Mouse (Mus musculus) myocyte (in vitro differentiated cells): ENCODE data around the gene Csrp2. TPM values are rescaled to one million over a fixed set of nuclear protein-coding genes. Genes with fewer than 3 reads are reported as not detected.

ENCODE experiments used
- H3K27me3 ChIP-seq: one replicate; pipeline ENCODE4 v1.6.1; 2011; ENCODE audit not compliant: control insufficient read depth, insufficient read depth, insufficient read length
- H3K36me3 ChIP-seq: one replicate; pipeline ENCODE4 v1.6.1; 2011; ENCODE audit not compliant: control insufficient read depth, insufficient read depth
- H3K4me2 ChIP-seq: one replicate; pipeline ENCODE4 v1.6.1; 2011; ENCODE audit warnings: low read depth, control low read depth
- H3K4me3 ChIP-seq: one replicate; pipeline ENCODE4 v1.5.1; 2011; ENCODE audit warnings: mild to moderate bottlenecking, control low read depth, moderate library complexity
- H3K79me2 ChIP-seq: one replicate; pipeline ENCODE4 v1.6.1; 2011; ENCODE audit not compliant: control insufficient read depth, insufficient read depth
- H3ac ChIP-seq: one replicate; pipeline ENCODE4 v1.6.1; 2011; ENCODE audit not compliant: control insufficient read depth, insufficient read length
- CEBPB ChIP-seq: IDR thresholded peaks from 2 replicates; pipeline ENCODE4 v1.6.1; 2011; ENCODE audit warnings: mild to moderate bottlenecking, moderate library complexity; ENCODE audit not compliant: poor library complexity, insufficient read depth, severe bottlenecking
- E2F4 ChIP-seq: IDR thresholded peaks from one replicate; pipeline ENCODE4 v1.6.1; 2011; ENCODE audit warnings: mild to moderate bottlenecking, control low read depth, moderate library complexity; ENCODE audit not compliant: insufficient read depth
- MAX ChIP-seq: IDR thresholded peaks from one replicate; pipeline ENCODE4 v1.6.1; 2011; ENCODE audit warnings: low read depth, mild to moderate bottlenecking, control low read depth
- MYOD1 ChIP-seq, 3 experiments: IDR thresholded peaks; one replicate each; pipeline ENCODE4 v1.6.1; 2011; ENCODE audit warnings: control low read depth in 2 of 3, low read depth in 2 of 3, mild to moderate bottlenecking in 2 of 3, moderate library complexity in 1 of 3; ENCODE audit not compliant: insufficient read length in 2 of 3, control insufficient read depth in 1 of 3
- MYOG ChIP-seq, 3 experiments: IDR thresholded peaks; one replicate each; pipeline ENCODE4 v1.6.1; 2011; ENCODE audit warnings: control low read depth in 2 of 3, low read depth in 2 of 3, mild to moderate bottlenecking in 2 of 3; ENCODE audit not compliant: insufficient read length in 2 of 3, control insufficient read depth in 1 of 3, insufficient read depth in 1 of 3
- POLR2A ChIP-seq: IDR thresholded peaks from one replicate; pipeline ENCODE4 v1.6.1; 2011; ENCODE audit warnings: low read depth, mild to moderate bottlenecking, control low read depth, moderate library complexity; ENCODE audit not compliant: insufficient read length
- POLR2AphosphoS2 ChIP-seq: IDR thresholded peaks from one replicate; pipeline ENCODE4 v1.6.1; 2011; ENCODE audit warnings: low read depth, control low read depth; ENCODE audit not compliant: insufficient read length
- REST ChIP-seq: IDR thresholded peaks from one replicate; pipeline ENCODE4 v1.6.1; 2011; ENCODE audit warnings: mild to moderate bottlenecking, control low read depth, moderate library complexity; ENCODE audit not compliant: insufficient read depth, insufficient read length
- SRF ChIP-seq: IDR thresholded peaks from one replicate; pipeline ENCODE4 v1.6.1; 2011; ENCODE audit warnings: low read depth; ENCODE audit not compliant: control insufficient read depth, insufficient read length
- TCF12 ChIP-seq: IDR thresholded peaks from one replicate; pipeline ENCODE4 v1.6.1; 2011; ENCODE audit warnings: mild to moderate bottlenecking, control low read depth; ENCODE audit not compliant: poor library complexity, insufficient read depth, severe bottlenecking
- TCF3 ChIP-seq: IDR thresholded peaks from one replicate; pipeline ENCODE4 v1.6.1; 2011; ENCODE audit warnings: low read depth, control low read depth; ENCODE audit not compliant: insufficient read length
- USF1 ChIP-seq: IDR thresholded peaks from one replicate; pipeline ENCODE4 v1.6.1; 2011; ENCODE audit warnings: low read depth, mild to moderate bottlenecking, control low read depth, moderate library complexity
- polyA plus RNA-seq: library from polyadenylated mRNA; unstranded; fragments of >200 nt; fragmentation: generic; extraction: Trizol; gene quantifications from one replicate; pipeline ENCODE4 v1.2.1, GENCODE M21; 2012; ENCODE audit warnings: missing spikeins

The Csrp2 gene
- 264 TPM for polyA plus RNA-seq

GRCm38 (mm10) chr10:110919531-110920343 is at the start of gene Csrp2:
Csrp2 (plus strand) TSS chr10:110919789.
- peak in 1 of 3 experiments; percentile 2 for TF ChIP-seq MYOG (IDR thresholded peaks at IDR 0.05; ENCODE audit: control insufficient read depth in 1 of 3, insufficient read depth in 1 of 3, insufficient read length in 2 of 3, low read depth in 2 of 3)
- TF ChIP-seq TCF3: no peak
- TF ChIP-seq CEBPB: 0 out of 2 replicates have a peak, but pooled peaks have one; percentile 12
- no peak for TF ChIP-seq MYOD1 (IDR thresholded peaks at IDR 0.05; ENCODE audit: control insufficient read depth in 1 of 3, insufficient read length in 2 of 3, low read depth in 2 of 3)
- no peak for TF ChIP-seq USF1
- TF ChIP-seq POLR2A: peak; percentile 98
- peak; percentile 21 for TF ChIP-seq E2F4
- TF ChIP-seq POLR2AphosphoS2: peak; percentile 94
- TF ChIP-seq REST: no peak
- TF ChIP-seq TCF12: no peak
- TF ChIP-seq MAX: no peak
- peak; percentile 45 for TF ChIP-seq SRF
- Histone ChIP-seq H3K4me3 (peak within 1 kb of the TSS; percentile 90), H3K4me2 (peak within 1 kb of the TSS; percentile 85), H3K27me3 (no peaks in the 10 kb centered on the region), H3ac (peak within 1 kb of the TSS; percentile 12), H3K79me2 (peaks cover 46% of the 10 kb centered on the region), H3K36me3 (no peaks in the 10 kb centered on the region)

- H3K4me2 ChIP-seq: peak overlapping the region; percentile 36
- TF ChIP-seq CEBPB: no peak
- TF ChIP-seq SRF: peak; percentile 87
- TF ChIP-seq MAX: no peak
- no peak for TF ChIP-seq REST
- no peak for TF ChIP-seq MYOG (IDR thresholded peaks at IDR 0.05; ENCODE audit: control insufficient read depth in 1 of 3, insufficient read depth in 1 of 3, insufficient read length in 2 of 3, low read depth in 2 of 3)
Observed at GRCm38 (mm10) chr10:110874853-110875252, 44.7 kb upstream of the Csrp2 start.

GRCm38 (mm10) chr10:110876956-110877355 is 42.6 kb upstream of the Csrp2 start:
- Histone ChIP-seq H3K79me2 (no peaks in the 10 kb centered on the region), H3ac (no peak overlapping the region), H3K4me2 (no peak overlapping the region), H3K4me3 (no peak overlapping the region), H3K27me3 (no peaks in the 10 kb centered on the region), H3K36me3 (no peaks in the 10 kb centered on the region)
- TF ChIP-seq POLR2AphosphoS2 (no peak), CEBPB (no peak), TCF3 (no peak), SRF (no peak), USF1 (no peak), REST (no peak), MYOG (IDR thresholded peaks at IDR 0.05; ENCODE audit: control insufficient read depth in 1 of 3, insufficient read depth in 1 of 3, insufficient read length in 2 of 3, low read depth in 2 of 3) (no peak), E2F4 (no peak), MYOD1 (IDR thresholded peaks at IDR 0.05; ENCODE audit: control insufficient read depth in 1 of 3, insufficient read length in 2 of 3, low read depth in 2 of 3) (no peak), TCF12 (no peak), MAX (no peak), POLR2A (no peak)

More at GRCm38 (mm10) chr10:110874853-110875252, 44.7 kb upstream of the Csrp2 start:
- H3K27me3 ChIP-seq: no peaks in the 10 kb centered on the region
- no peaks in the 10 kb centered on the region for H3K79me2 ChIP-seq
- H3K4me3 ChIP-seq: no peak overlapping the region
- no peaks in the 10 kb centered on the region for H3K36me3 ChIP-seq
- no peak overlapping the region for H3ac ChIP-seq

DNA sequence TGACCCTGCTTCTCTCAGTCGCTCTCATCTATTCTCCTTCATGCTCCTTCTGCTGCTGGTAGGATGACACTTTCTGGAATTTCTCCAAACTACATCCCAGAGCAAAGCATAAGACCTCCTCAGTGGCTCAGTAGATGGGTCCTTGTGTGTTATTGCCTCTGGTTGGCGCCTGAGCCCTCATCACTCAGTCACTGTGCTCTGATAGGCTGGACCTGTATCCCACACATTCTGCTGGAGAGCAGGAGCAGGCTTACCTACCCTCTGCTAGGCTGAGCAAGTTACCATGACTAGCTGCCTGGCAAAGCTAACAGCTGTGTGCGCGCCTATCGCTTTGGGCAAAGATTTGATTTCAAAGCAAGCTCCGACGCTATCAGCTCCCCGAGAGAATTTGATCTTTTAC is 41.7 kb upstream of the Csrp2 start:
- no peaks in the 10 kb centered on the region for H3K36me3 ChIP-seq
- TF ChIP-seq TCF12 (no peak), TCF3 (no peak), E2F4 (no peak), CEBPB (no peak), REST (no peak), USF1 (no peak), MAX (no peak), POLR2AphosphoS2 (no peak), MYOG (IDR thresholded peaks at IDR 0.05; ENCODE audit: control insufficient read depth in 1 of 3, insufficient read depth in 1 of 3, insufficient read length in 2 of 3, low read depth in 2 of 3) (no peak)
- H3K27me3 ChIP-seq: no peaks in the 10 kb centered on the region
- H3K4me3 ChIP-seq: no peak overlapping the region
- no peaks in the 10 kb centered on the region for H3K79me2 ChIP-seq
- H3ac ChIP-seq: no peak overlapping the region
- no peak overlapping the region for H3K4me2 ChIP-seq

DNA sequence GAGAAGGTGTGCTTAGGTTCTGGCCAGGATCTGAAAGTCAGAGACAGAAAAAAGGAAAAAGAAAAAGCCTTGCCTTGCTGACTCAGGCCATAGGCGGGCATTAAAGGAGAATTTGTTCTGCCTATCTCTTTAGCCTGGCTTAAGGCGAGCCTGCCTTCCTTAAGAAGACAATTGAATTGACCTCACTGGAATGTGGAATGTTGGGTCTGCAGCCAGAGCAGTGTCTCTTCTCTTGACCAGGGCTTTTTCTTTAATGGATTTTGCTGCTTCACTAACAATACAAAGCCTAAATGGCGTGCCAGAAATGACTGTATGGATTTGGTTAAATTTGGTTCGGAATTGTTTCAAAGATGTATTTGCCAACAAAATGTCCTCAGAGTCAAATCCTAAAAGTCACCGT is 40.9 kb upstream of the Csrp2 start:
- TF ChIP-seq POLR2AphosphoS2 (no peak), TCF3 (no peak), E2F4 (no peak), TCF12 (no peak), USF1 (no peak), CEBPB (no peak), MAX (no peak), REST (no peak), POLR2A (no peak), MYOG (IDR thresholded peaks at IDR 0.05; ENCODE audit: control insufficient read depth in 1 of 3, insufficient read depth in 1 of 3, insufficient read length in 2 of 3, low read depth in 2 of 3) (no peak), MYOD1 (IDR thresholded peaks at IDR 0.05; ENCODE audit: control insufficient read depth in 1 of 3, insufficient read length in 2 of 3, low read depth in 2 of 3) (no peak), SRF (no peak)
- H3K36me3 ChIP-seq: no peaks in the 10 kb centered on the region
- no peaks in the 10 kb centered on the region for H3K27me3 ChIP-seq
- peak overlapping the region; percentile 41 for H3K4me2 ChIP-seq
- no peak overlapping the region for H3ac ChIP-seq
- H3K4me3 ChIP-seq: no peak overlapping the region
- no peaks in the 10 kb centered on the region for H3K79me2 ChIP-seq
